Mouse (Mus musculus) hindbrain, embryonic 13.5 days (tissue): ENCODE results near the gene Lztr1. TPM values are rescaled to one million over a fixed set of nuclear protein-coding genes. Genes with fewer than 3 reads are reported as not detected.

Experiments used
- ATAC-seq: fragments of 200-750 bp; cut with Nextera tagmentation; 2 replicates; pipeline ENCODE4 v1.8.0; 2017; ENCODE audit warnings: moderate TSS enrichment; ENCODE audit not compliant: low FRiP score
- H3K27ac ChIP-seq: fragments of 300-500 bp; sonication (generic); 2 replicates; pipeline ENCODE4 v1.5.1; 2015; ENCODE audit warnings: inconsistent platforms, mild to moderate bottlenecking, moderate library complexity
- H3K27me3 ChIP-seq: fragments of 300-500 bp; sonication (generic); 2 replicates; pipeline ENCODE4 v1.6.1; 2015; ENCODE audit warnings: mild to moderate bottlenecking, inconsistent platforms
- H3K36me3 ChIP-seq: fragments of 300-500 bp; sonication (generic); 2 replicates; pipeline ENCODE4 v1.6.1; 2015; ENCODE audit warnings: mild to moderate bottlenecking, inconsistent platforms
- H3K4me1 ChIP-seq: fragments of 300-500 bp; sonication (generic); replicated peaks from 2 replicates; pipeline ENCODE4 v1.6.1; 2015; ENCODE audit warnings: inconsistent platforms
- H3K4me2 ChIP-seq: fragments of 300-500 bp; sonication (generic); 2 replicates; pipeline ENCODE4 v1.6.1; 2015; ENCODE audit warnings: inconsistent platforms, mild to moderate bottlenecking, moderate library complexity
- H3K4me3 ChIP-seq: fragments of 300-500 bp; sonication (generic); 2 replicates; pipeline ENCODE4 v1.5.1; 2015; ENCODE audit warnings: mild to moderate bottlenecking, inconsistent platforms
- H3K9ac ChIP-seq: fragments of 300-500 bp; sonication (generic); 2 replicates; pipeline ENCODE4 v1.6.1; 2015; ENCODE audit warnings: mild to moderate bottlenecking, inconsistent platforms
- H3K9me3 ChIP-seq: fragments of 300-500 bp; sonication (generic); 2 replicates; pipeline ENCODE4 v1.6.1; 2016; ENCODE audit warnings: inconsistent platforms
- WGBS: fragments of 180-500 bp; shearing (Covaris S2); methylation state at CpG from one replicate; pipeline ENCODE4 v1.1.7; 2015; 5-methylcytosine and 5-hydroxymethylcytosine counted together
- polyA plus RNA-seq: library from polyadenylated mRNA; unstranded; fragments of >200 nt; fragmentation: Nextera tagmentation; extraction: Ambion mirVana; gene quantifications from 2 replicates; pipeline ENCODE4 v1.2.1, GENCODE M21; 2015

Gene Lztr1
- 133 TPM in 2 replicates for polyA plus RNA-seq

GRCm38 (mm10) chr16:17508546-17509239 is at the start of gene Lztr1:
Gene Lztr1, plus strand, starts transcription at chr16:17508688.
- ATAC-seq: peak; percentile 97
- peaks cover 16% of the 10 kb centered on the region for H3K4me1 ChIP-seq
- H3K4me3 ChIP-seq: peak within 1 kb of the TSS; percentile 79
- H3K27me3 ChIP-seq: 0 out of 2 replicates have a peak, but pooled peaks cover 5% of the 10 kb centered on the region
- under 1% methylated on average over 50 of the region's 50 CpGs for whole genome bisulfite sequencing
- H3K9me3 ChIP-seq: no peaks in the 10 kb centered on the region
- peak within 1 kb of the TSS; percentile 84 for H3K4me2 ChIP-seq
- H3K36me3 ChIP-seq: peaks cover 25% of the 10 kb centered on the region
- H3K27ac ChIP-seq: peak within 1 kb of the TSS; percentile 93
- peak within 1 kb of the TSS; percentile 89 for H3K9ac ChIP-seq

- H3K9ac ChIP-seq: no peak overlapping the region
- H3K4me1 ChIP-seq: peaks cover 19% of the 10 kb centered on the region
- no peaks in the 10 kb centered on the region for H3K9me3 ChIP-seq
- no peak for ATAC-seq
- no peaks in the 10 kb centered on the region for H3K27me3 ChIP-seq
- peaks cover 42% of the 10 kb centered on the region for H3K36me3 ChIP-seq
- 93% methylated on average over 4 of the region's 4 CpGs for WGBS
- no peak overlapping the region for H3K4me2 ChIP-seq
- no peak overlapping the region for H3K4me3 ChIP-seq
- no peak overlapping the region for H3K27ac ChIP-seq
These were observed 48.2 kb upstream of the Lztr1 start for GRCm38 (mm10) chr16:17460254-17460653.

GRCm38 (mm10) chr16:17461596-17461995 is 46.9 kb upstream of the Lztr1 start:
- H3K9ac ChIP-seq: no peak overlapping the region
- peaks cover 34% of the 10 kb centered on the region for H3K36me3 ChIP-seq
- no peak for ATAC-seq
- no peak overlapping the region for H3K27ac ChIP-seq
- 97% methylated on average over 1 of the region's 1 CpGs for WGBS
- no peak overlapping the region for H3K4me2 ChIP-seq
- peaks cover 7% of the 10 kb centered on the region for H3K4me1 ChIP-seq
- H3K4me3 ChIP-seq: no peak overlapping the region
- no peaks in the 10 kb centered on the region for H3K27me3 ChIP-seq
- H3K9me3 ChIP-seq: no peaks in the 10 kb centered on the region

- WGBS: 93% methylated on average over 2 of the region's 2 CpGs
- H3K27ac ChIP-seq: no peak overlapping the region
- no peak for ATAC-seq
- no peaks in the 10 kb centered on the region for H3K9me3 ChIP-seq
- H3K4me1 ChIP-seq: peaks cover 6% of the 10 kb centered on the region; the same call in 1 of the 2 replicates
- H3K27me3 ChIP-seq: no peaks in the 10 kb centered on the region
- no peak overlapping the region for H3K4me2 ChIP-seq
- no peak overlapping the region for H3K4me3 ChIP-seq
- peaks cover 18% of the 10 kb centered on the region for H3K36me3 ChIP-seq
- H3K9ac ChIP-seq: no peak overlapping the region
These were observed 45.3 kb upstream of the Lztr1 start for GRCm38 (mm10) chr16:17463184-17463583.

- Histone ChIP-seq H3K9me3 (no peaks in the 10 kb centered on the region), H3K4me3 (no peak overlapping the region), H3K36me3 (peaks cover 18% of the 10 kb centered on the region), H3K4me2 (no peak overlapping the region), H3K27me3 (no peaks in the 10 kb centered on the region), H3K9ac (no peak overlapping the region), H3K27ac (no peak overlapping the region), H3K4me1 (peaks cover 10% of the 10 kb centered on the region; the same call in 1 of the 2 replicates)
- ATAC-seq: no peak
- WGBS: 94% methylated on average over 4 of the region's 4 CpGs
These were observed 41.4 kb upstream of the Lztr1 start for GRCm38 (mm10) chr16:17466875-17467663.

- H3K27ac ChIP-seq: no peak overlapping the region
- no peaks in the 10 kb centered on the region for H3K9me3 ChIP-seq
- peaks cover 15% of the 10 kb centered on the region for H3K4me1 ChIP-seq
- no peak for ATAC-seq
- 91% methylated on average over 6 of the region's 6 CpGs for WGBS
- H3K9ac ChIP-seq: no peak overlapping the region
- no peak overlapping the region for H3K4me2 ChIP-seq
- no peak overlapping the region for H3K4me3 ChIP-seq
- H3K36me3 ChIP-seq: peaks cover 15% of the 10 kb centered on the region
- no peaks in the 10 kb centered on the region for H3K27me3 ChIP-seq
These were observed 36.0 kb upstream of the Lztr1 start for GRCm38 (mm10) chr16:17472498-17472897.

GRCm38 (mm10) chr16:17474091-17474490 is 34.4 kb upstream of the Lztr1 start:
- peaks cover 13% of the 10 kb centered on the region for H3K4me1 ChIP-seq
- H3K9ac ChIP-seq: no peak overlapping the region
- no peaks in the 10 kb centered on the region for H3K27me3 ChIP-seq
- ATAC-seq: no peak
- H3K4me2 ChIP-seq: no peak overlapping the region
- H3K4me3 ChIP-seq: no peak overlapping the region
- no peak overlapping the region for H3K27ac ChIP-seq
- no peaks in the 10 kb centered on the region for H3K9me3 ChIP-seq
- peaks cover 13% of the 10 kb centered on the region for H3K36me3 ChIP-seq

GRCm38 (mm10) chr16:17474761-17475160 is 33.7 kb upstream of the Lztr1 start:
- no peak overlapping the region for H3K9ac ChIP-seq
- H3K27ac ChIP-seq: no peak overlapping the region
- peaks cover 10% of the 10 kb centered on the region; the same call in 1 of the 2 replicates for H3K4me1 ChIP-seq
- no peak for ATAC-seq
- no peaks in the 10 kb centered on the region for H3K9me3 ChIP-seq
- H3K4me3 ChIP-seq: no peak overlapping the region
- no peak overlapping the region for H3K4me2 ChIP-seq
- no peaks in the 10 kb centered on the region for H3K27me3 ChIP-seq
- H3K36me3 ChIP-seq: peaks cover 8% of the 10 kb centered on the region
- 90% methylated on average over 2 of the region's 2 CpGs for WGBS

- peaks cover 10% of the 10 kb centered on the region; the same call in 1 of the 2 replicates for H3K4me1 ChIP-seq
- ATAC-seq: no peak
- no peak overlapping the region for H3K4me3 ChIP-seq
- H3K27ac ChIP-seq: no peak overlapping the region
- H3K9ac ChIP-seq: no peak overlapping the region
- WGBS: 92% methylated on average over 4 of the region's 4 CpGs
- no peaks in the 10 kb centered on the region for H3K9me3 ChIP-seq
- H3K36me3 ChIP-seq: peaks cover 2% of the 10 kb centered on the region
- no peak overlapping the region for H3K4me2 ChIP-seq
- H3K27me3 ChIP-seq: no peaks in the 10 kb centered on the region
These were observed 33.2 kb upstream of the Lztr1 start for GRCm38 (mm10) chr16:17475326-17475725.

- H3K36me3 ChIP-seq: peaks cover 12% of the 10 kb centered on the region
- WGBS: 84% methylated on average over 4 of the region's 4 CpGs
- no peak overlapping the region for H3K9ac ChIP-seq
These were observed 30.1 kb upstream of the Lztr1 start for GRCm38 (mm10) chr16:17478331-17478943.

GRCm38 (mm10) chr16:17481465-17481864 is 27.0 kb upstream of the Lztr1 start:
- peaks cover 4% of the 10 kb centered on the region for H3K4me1 ChIP-seq
- no peaks in the 10 kb centered on the region for H3K27me3 ChIP-seq
- H3K36me3 ChIP-seq: peaks cover 38% of the 10 kb centered on the region
- ATAC-seq: no peak
- H3K9ac ChIP-seq: no peak overlapping the region
- WGBS: 96% methylated on average over 2 of the region's 2 CpGs
- H3K9me3 ChIP-seq: no peaks in the 10 kb centered on the region
- H3K4me3 ChIP-seq: no peak overlapping the region
- no peak overlapping the region for H3K27ac ChIP-seq
- no peak overlapping the region for H3K4me2 ChIP-seq

More at GRCm38 (mm10) chr16:17478331-17478943, 30.1 kb upstream of the Lztr1 start:
- H3K4me2 ChIP-seq: no peak overlapping the region
- H3K4me1 ChIP-seq: peaks cover 10% of the 10 kb centered on the region; the same call in 1 of the 2 replicates
- no peak for ATAC-seq
- no peaks in the 10 kb centered on the region for H3K27me3 ChIP-seq
- no peak overlapping the region for H3K27ac ChIP-seq
- H3K4me3 ChIP-seq: no peak overlapping the region
- no peaks in the 10 kb centered on the region for H3K9me3 ChIP-seq

GRCm38 (mm10) chr16:17486505-17486904 is 22.0 kb upstream of the Lztr1 start:
- no peak overlapping the region for H3K4me3 ChIP-seq
- peaks cover 21% of the 10 kb centered on the region for H3K27me3 ChIP-seq
- peaks cover 17% of the 10 kb centered on the region for H3K4me1 ChIP-seq
- H3K9me3 ChIP-seq: no peaks in the 10 kb centered on the region
- WGBS: 55% methylated on average over 3 of the region's 3 CpGs
- H3K4me2 ChIP-seq: no peak overlapping the region
- no peak overlapping the region for H3K9ac ChIP-seq
- ATAC-seq: no peak
- no peak overlapping the region for H3K27ac ChIP-seq
- peaks cover 46% of the 10 kb centered on the region for H3K36me3 ChIP-seq
